Mouse (Mus musculus) ES-Bruce4 (cell line): ENCODE data around the gene Ext2.

ENCODE experiments used
- CTCF ChIP-seq: IDR thresholded peaks from one replicate; pipeline ENCODE4 v1.8.1; 2011; ENCODE audit warnings: low read depth, low read length
- EP300 ChIP-seq: IDR thresholded peaks from 2 replicates; pipeline ENCODE4 v1.6.1; 2011; ENCODE audit warnings: low read depth, low read length; ENCODE audit not compliant: insufficient read depth
- POLR2A ChIP-seq: IDR thresholded peaks from one replicate; pipeline ENCODE4 v1.8.1; 2011; ENCODE audit warnings: low read length; ENCODE audit not compliant: insufficient read depth

GRCm38 (mm10) chr2:93841349-93841748, 19.0 kb upstream of the Ext2 start:
- TF ChIP-seq POLR2A: no peak
- TF ChIP-seq CTCF: no peak
- no peak for TF ChIP-seq EP300
